Mouse (Mus musculus): Measurements from ENCODE around the gene Pacs2. TPM values are rescaled to one million over a fixed set of nuclear protein-coding genes. Genes with fewer than 3 reads are reported as not detected.

Gene Pacs2
- polyA plus RNA-seq, 1 experiment from 2014 or later: 21.2 TPM

DNA sequence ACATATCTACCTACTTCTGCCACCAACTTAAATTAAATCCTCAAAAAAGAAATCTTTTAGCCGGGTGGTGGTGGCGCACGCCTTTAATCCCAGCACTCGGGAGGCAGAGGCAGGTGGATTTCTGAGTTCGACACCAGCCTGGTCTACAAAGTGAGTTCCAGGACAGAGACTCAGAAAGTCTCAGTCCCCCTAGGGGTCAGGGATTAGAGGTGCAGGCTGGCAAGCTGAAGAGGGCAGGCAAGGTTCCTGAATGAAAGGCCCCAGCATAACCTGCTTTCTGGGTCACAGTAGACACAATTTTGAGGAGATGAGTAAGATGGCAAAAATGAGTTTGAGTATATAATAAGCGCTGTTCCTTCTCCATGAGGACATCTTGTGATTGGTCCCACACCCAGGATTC is 29.0 kb upstream of the Pacs2 start:
- Histone ChIP-seq H3K36me3 (ENCODE audit: control insufficient read depth, insufficient read depth, low read length) (peaks cover 4% of the 10 kb centered on the region; the same call in 1 of the 2 replicates), H3K9me3 (ENCODE audit: control insufficient read depth, low read length) (no peaks in the 10 kb centered on the region), H3K4me2 (replicated peaks; ENCODE audit: low read depth, low read length) (no peak overlapping the region), H3K4me1 (replicated peaks; ENCODE audit: control insufficient read depth, insufficient read depth, low read length) (no peaks in the 10 kb centered on the region), H3K27me3 (ENCODE audit: control insufficient read depth, insufficient read depth, low read length) (no peaks in the 10 kb centered on the region), H3K9ac (ENCODE audit: low read depth, low read length) (no peak overlapping the region), H3K27ac (ENCODE audit: low read depth, low read length) (no peak overlapping the region), H3K4me3 (ENCODE audit: low read depth, low read length) (no peak overlapping the region)
- DNase-seq (ENCODE audit: low spot score) (peak; percentile 27), ATAC-seq (ENCODE audit: low FRiP score) (no peak)
- WGBS: 92% methylated on average over 6 of the region's 6 CpGs

- 71% methylated on average over 6 of the region's 6 CpGs for WGBS
- peaks cover 11% of the 10 kb centered on the region; the same call in 1 of the 2 replicates for H3K36me3 ChIP-seq (ENCODE audit: control insufficient read depth, insufficient read depth, low read length)
- H3K9ac ChIP-seq (ENCODE audit: low read depth, low read length): no peak overlapping the region
- no peak overlapping the region for H3K4me2 ChIP-seq (replicated peaks; ENCODE audit: low read depth, low read length)
- no peak overlapping the region for H3K4me3 ChIP-seq (ENCODE audit: low read depth, low read length)
- ATAC-seq (ENCODE audit: low FRiP score) (no peak), DNase-seq (ENCODE audit: low spot score) (peak; percentile 25)
- no peaks in the 10 kb centered on the region for H3K27me3 ChIP-seq (ENCODE audit: control insufficient read depth, insufficient read depth, low read length)
- no peaks in the 10 kb centered on the region for H3K4me1 ChIP-seq (replicated peaks; ENCODE audit: control insufficient read depth, insufficient read depth, low read length)
- H3K9me3 ChIP-seq (ENCODE audit: control insufficient read depth, low read length): no peaks in the 10 kb centered on the region
- H3K27ac ChIP-seq (ENCODE audit: low read depth, low read length): no peak overlapping the region
Measured at GRCm38 (mm10) chr12:112987877-112988276, 26.4 kb upstream of the Pacs2 start.

- Histone ChIP-seq H3K27ac (ENCODE audit: low read depth, low read length) (no peak overlapping the region), H3K4me3 (ENCODE audit: low read depth, low read length) (no peak overlapping the region), H3K4me1 (replicated peaks; ENCODE audit: control insufficient read depth, insufficient read depth, low read length) (no peaks in the 10 kb centered on the region), H3K36me3 (ENCODE audit: control insufficient read depth, insufficient read depth, low read length) (0 out of 2 replicates have a peak, but pooled peaks cover 8% of the 10 kb centered on the region), H3K9ac (ENCODE audit: low read depth, low read length) (no peak overlapping the region), H3K4me2 (replicated peaks; ENCODE audit: low read depth, low read length) (no peak overlapping the region), H3K27me3 (ENCODE audit: control insufficient read depth, insufficient read depth, low read length) (no peaks in the 10 kb centered on the region), H3K9me3 (ENCODE audit: control insufficient read depth, low read length) (no peaks in the 10 kb centered on the region)
- 89% methylated on average over 5 of the region's 5 CpGs for WGBS
- ATAC-seq (ENCODE audit: low FRiP score) (no peak), DNase-seq (ENCODE audit: low spot score) (no peak)
Measured at GRCm38 (mm10) chr12:112990706-112991405, 23.5 kb upstream of the Pacs2 start.

- WGBS: 79% methylated on average over 2 of the region's 2 CpGs
- no peaks in the 10 kb centered on the region for H3K27me3 ChIP-seq (ENCODE audit: control insufficient read depth, insufficient read depth, low read length)
- H3K36me3 ChIP-seq (ENCODE audit: control insufficient read depth, insufficient read depth, low read length): 0 out of 2 replicates have a peak, but pooled peaks cover 8% of the 10 kb centered on the region
- no peak overlapping the region for H3K4me2 ChIP-seq (replicated peaks; ENCODE audit: low read depth, low read length)
- no peaks in the 10 kb centered on the region for H3K4me1 ChIP-seq (replicated peaks; ENCODE audit: control insufficient read depth, insufficient read depth, low read length)
- ATAC-seq (ENCODE audit: low FRiP score): no peak
- H3K9me3 ChIP-seq (ENCODE audit: control insufficient read depth, low read length): no peaks in the 10 kb centered on the region
- H3K4me3 ChIP-seq (ENCODE audit: low read depth, low read length): no peak overlapping the region
- H3K27ac ChIP-seq (ENCODE audit: low read depth, low read length): no peak overlapping the region
- no peak overlapping the region for H3K9ac ChIP-seq (ENCODE audit: low read depth, low read length)
- DNase-seq (ENCODE audit: low spot score): no peak
Measured at GRCm38 (mm10) chr12:112991444-112991843, 22.9 kb upstream of the Pacs2 start.

- no peak overlapping the region for H3K9ac ChIP-seq (ENCODE audit: low read depth, low read length)
- H3K27me3 ChIP-seq (ENCODE audit: control insufficient read depth, insufficient read depth, low read length): no peaks in the 10 kb centered on the region
- ATAC-seq (ENCODE audit: low FRiP score): 0 out of 2 replicates have a peak, but pooled peaks have one; percentile 33
- DNase-seq (ENCODE audit: low spot score): no peak
- WGBS: 79% methylated on average over 4 of the region's 4 CpGs
- no peak overlapping the region for H3K4me2 ChIP-seq (replicated peaks; ENCODE audit: low read depth, low read length)
- H3K36me3 ChIP-seq (ENCODE audit: control insufficient read depth, insufficient read depth, low read length): 0 out of 2 replicates have a peak, but pooled peaks cover 8% of the 10 kb centered on the region
- no peak overlapping the region for H3K27ac ChIP-seq (ENCODE audit: low read depth, low read length)
- H3K4me3 ChIP-seq (ENCODE audit: low read depth, low read length): no peak overlapping the region
- H3K9me3 ChIP-seq (ENCODE audit: control insufficient read depth, low read length): no peaks in the 10 kb centered on the region
- no peaks in the 10 kb centered on the region; the same call in 1 of the 2 replicates for H3K4me1 ChIP-seq (replicated peaks; ENCODE audit: control insufficient read depth, insufficient read depth, low read length)
Measured at GRCm38 (mm10) chr12:112994153-112994552, 20.2 kb upstream of the Pacs2 start.

- Histone ChIP-seq H3K27me3 (ENCODE audit: control insufficient read depth, insufficient read depth, low read length) (no peaks in the 10 kb centered on the region), H3K9ac (ENCODE audit: low read depth, low read length) (peak overlapping the region; percentile 92), H3K4me1 (replicated peaks; ENCODE audit: control insufficient read depth, insufficient read depth, low read length) (peaks cover 4% of the 10 kb centered on the region; the same call in 1 of the 2 replicates), H3K4me2 (replicated peaks; ENCODE audit: low read depth, low read length) (peak overlapping the region; percentile 64), H3K36me3 (ENCODE audit: control insufficient read depth, insufficient read depth, low read length) (no peaks in the 10 kb centered on the region), H3K9me3 (ENCODE audit: control insufficient read depth, low read length) (no peaks in the 10 kb centered on the region), H3K4me3 (ENCODE audit: low read depth, low read length) (peak overlapping the region; percentile 86), H3K27ac (ENCODE audit: low read depth, low read length) (peak overlapping the region; percentile 94)
- WGBS: 2% methylated on average over 56 of the region's 56 CpGs
- no peak; the same call in 1 of the 2 replicates for ATAC-seq (ENCODE audit: low FRiP score)
- DNase-seq (ENCODE audit: low spot score): no peak
Measured at GRCm38 (mm10) chr12:112999569-113000293, 14.6 kb upstream of the Pacs2 start.

- WGBS: under 1% methylated on average over 62 of the region's 96 CpGs
- H3K4me1 ChIP-seq (replicated peaks; ENCODE audit: control insufficient read depth, insufficient read depth, low read length): peaks cover 4% of the 10 kb centered on the region; the same call in 1 of the 2 replicates
- DNase-seq (ENCODE audit: low spot score) (peak; percentile 98), ATAC-seq (ENCODE audit: low FRiP score) (peak; percentile 99)
- no peaks in the 10 kb centered on the region for H3K36me3 ChIP-seq (ENCODE audit: control insufficient read depth, insufficient read depth, low read length)
- peak within 1 kb of the TSS; percentile 86 for H3K4me3 ChIP-seq (ENCODE audit: low read depth, low read length)
- peak within 1 kb of the TSS; percentile 92 for H3K9ac ChIP-seq (ENCODE audit: low read depth, low read length)
- peak within 1 kb of the TSS; percentile 94 for H3K27ac ChIP-seq (ENCODE audit: low read depth, low read length)
- H3K27me3 ChIP-seq (ENCODE audit: control insufficient read depth, insufficient read depth, low read length): no peaks in the 10 kb centered on the region
- H3K4me2 ChIP-seq (replicated peaks; ENCODE audit: low read depth, low read length): peak within 1 kb of the TSS; percentile 64
- no peaks in the 10 kb centered on the region for H3K9me3 ChIP-seq (ENCODE audit: control insufficient read depth, low read length)
Measured at GRCm38 (mm10) chr12:113000294-113001132, 13.8 kb upstream of the Pacs2 start, which contains the start of gene Brf1. Gene Brf1, minus strand, starts transcription at chr12:113000704.

GRCm38 (mm10) chr12:113001133-113001474 is 13.2 kb upstream of the Pacs2 start:
- Histone ChIP-seq H3K4me2 (replicated peaks; ENCODE audit: low read depth, low read length) (peak overlapping the region; percentile 55), H3K4me3 (ENCODE audit: low read depth, low read length) (peak overlapping the region; percentile 86), H3K27me3 (ENCODE audit: control insufficient read depth, insufficient read depth, low read length) (no peaks in the 10 kb centered on the region), H3K4me1 (replicated peaks; ENCODE audit: control insufficient read depth, insufficient read depth, low read length) (peaks cover 4% of the 10 kb centered on the region; the same call in 1 of the 2 replicates), H3K9me3 (ENCODE audit: control insufficient read depth, low read length) (no peaks in the 10 kb centered on the region), H3K27ac (ENCODE audit: low read depth, low read length) (peak overlapping the region; percentile 94), H3K9ac (ENCODE audit: low read depth, low read length) (peak overlapping the region; percentile 55), H3K36me3 (ENCODE audit: control insufficient read depth, insufficient read depth, low read length) (no peaks in the 10 kb centered on the region)
- DNase-seq (ENCODE audit: low spot score) (no peak), ATAC-seq (ENCODE audit: low FRiP score) (no peak)
- 8% methylated on average over 5 of the region's 5 CpGs for WGBS

All from hindbrain, embryonic 11.5 days (tissue).